Mouse (Mus musculus): ENCODE results near the gene Gramd1a. TPM values are rescaled to one million over a fixed set of nuclear protein-coding genes. Genes with fewer than 3 reads are reported as not detected.
A peak's percentile ranks its signal among the peaks of the same experiment; 100 is the strongest.

The Gramd1a gene
- total and polyA plus RNA-seq, 2 experiments, result 5.1 to 33.0 TPM

DNA sequence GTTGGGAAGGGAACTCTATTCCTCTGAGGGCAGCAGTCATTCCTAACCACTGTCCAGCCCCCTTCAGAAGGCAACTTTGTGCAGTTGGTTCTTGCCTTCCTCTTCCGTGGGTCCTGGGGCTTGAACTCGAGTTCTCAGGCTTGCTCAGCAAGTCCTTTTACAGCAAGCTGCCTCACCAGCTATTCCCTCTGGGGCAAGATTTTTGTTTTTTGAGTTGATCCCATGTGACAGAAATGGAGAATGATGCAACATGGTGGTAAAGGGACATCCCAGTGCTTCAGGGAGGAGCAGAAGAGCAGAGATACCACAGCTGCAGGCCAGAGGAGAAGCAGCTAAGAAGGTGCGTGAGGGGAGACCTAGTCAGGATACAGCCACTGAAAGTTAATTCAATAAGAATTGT is 19.4 kb upstream of the Gramd1a start:
- Histone ChIP-seq H3K79me2 (ENCODE audit: control insufficient read depth, insufficient read depth, low read length) (no peaks in the 10 kb centered on the region), H3K4me1 (ENCODE audit: control insufficient read depth, insufficient read depth, low read length) (no peaks in the 10 kb centered on the region), H3K27me3 (ENCODE audit: control insufficient read depth, insufficient read depth, low read length) (no peaks in the 10 kb centered on the region), H3K4me3 (ENCODE audit: insufficient read depth, low read depth, low read length) (no peak overlapping the region), H3K27ac (replicated peaks; ENCODE audit: insufficient read depth, low read depth, low read length) (no peak overlapping the region), H3K36me3 (ENCODE audit: control insufficient read depth, insufficient read depth, low read length) (no peaks in the 10 kb centered on the region), H3K9ac (ENCODE audit: low read depth, low read length) (no peak overlapping the region)
- WGBS, result 87% methylated on average over 3 of the region's 3 CpGs
- no peak for TF ChIP-seq POLR2A (IDR thresholded peaks at IDR 0.05; ENCODE audit: extremely low read depth, insufficient read depth, low read length)
- no peak for TF ChIP-seq CTCF (IDR thresholded peaks at IDR 0.05; ENCODE audit: low read depth, low read length)
- no peak for DNase-seq (ENCODE audit: extremely low read depth, low read depth, low spot score)

DNA sequence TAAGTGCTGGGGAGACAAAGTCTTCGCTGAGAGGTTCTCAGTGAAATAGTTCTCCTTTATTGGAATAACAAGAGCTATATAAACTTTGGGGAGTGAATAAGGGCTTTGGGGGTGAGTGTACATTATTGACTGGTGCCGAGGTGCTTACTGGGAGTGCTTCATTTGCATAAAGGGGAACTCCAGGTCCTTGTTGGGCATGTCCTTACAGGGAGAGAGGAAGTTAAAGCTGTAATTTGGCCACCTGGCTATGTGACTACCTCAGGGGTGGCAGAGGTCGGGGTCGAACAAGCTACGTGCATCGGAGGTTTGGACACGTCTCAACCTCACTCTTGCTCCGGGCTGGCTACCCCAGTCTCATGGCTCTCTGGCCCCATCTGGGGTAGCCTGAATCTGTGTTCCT is 18.8 kb upstream of the Gramd1a start:
- Histone ChIP-seq H3K27ac (replicated peaks; ENCODE audit: insufficient read depth, low read depth, low read length) (no peak overlapping the region), H3K36me3 (ENCODE audit: control insufficient read depth, insufficient read depth, low read length) (no peaks in the 10 kb centered on the region), H3K4me3 (ENCODE audit: insufficient read depth, low read depth, low read length) (no peak overlapping the region), H3K9ac (ENCODE audit: low read depth, low read length) (no peak overlapping the region), H3K4me1 (ENCODE audit: control insufficient read depth, insufficient read depth, low read length) (no peaks in the 10 kb centered on the region), H3K79me2 (ENCODE audit: control insufficient read depth, insufficient read depth, low read length) (no peaks in the 10 kb centered on the region), H3K27me3 (ENCODE audit: control insufficient read depth, insufficient read depth, low read length) (no peaks in the 10 kb centered on the region)
- WGBS, result 67% methylated on average over 8 of the region's 8 CpGs
- TF ChIP-seq POLR2A (IDR thresholded peaks at IDR 0.05; ENCODE audit: extremely low read depth, insufficient read depth, low read length), result no peak
- no peak for TF ChIP-seq CTCF (IDR thresholded peaks at IDR 0.05; ENCODE audit: low read depth, low read length)
- no peak for DNase-seq (ENCODE audit: extremely low read depth, low read depth, low spot score)

DNA sequence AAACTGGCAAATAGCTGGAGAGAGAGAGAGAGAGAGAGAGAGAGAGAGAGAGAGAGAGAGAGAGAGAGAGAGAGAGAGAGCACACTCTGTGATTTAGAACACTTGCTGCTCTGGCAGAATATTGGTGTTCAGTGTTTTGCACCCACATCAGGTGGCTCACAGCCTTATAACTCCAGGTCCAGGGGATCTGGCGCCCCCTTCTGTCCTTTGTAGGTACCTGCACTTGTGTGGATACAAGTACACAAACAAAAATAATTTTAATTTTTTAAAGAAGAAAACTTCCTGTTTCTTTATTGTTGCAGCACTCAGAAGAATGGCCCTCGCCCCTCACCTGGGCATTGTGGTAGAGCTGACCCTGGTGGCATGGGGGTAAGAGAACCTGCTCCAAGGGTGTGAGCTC is 16.5 kb upstream of the Gramd1a start:
- Histone ChIP-seq H3K4me3 (ENCODE audit: insufficient read depth, low read depth, low read length) (no peak overlapping the region), H3K79me2 (ENCODE audit: control insufficient read depth, insufficient read depth, low read length) (no peaks in the 10 kb centered on the region), H3K27me3 (ENCODE audit: control insufficient read depth, insufficient read depth, low read length) (no peaks in the 10 kb centered on the region), H3K4me1 (ENCODE audit: control insufficient read depth, insufficient read depth, low read length) (no peaks in the 10 kb centered on the region), H3K9ac (ENCODE audit: low read depth, low read length) (no peak overlapping the region), H3K36me3 (ENCODE audit: control insufficient read depth, insufficient read depth, low read length) (no peaks in the 10 kb centered on the region), H3K27ac (replicated peaks; ENCODE audit: insufficient read depth, low read depth, low read length) (no peak overlapping the region)
- DNase-seq (ENCODE audit: extremely low read depth, low read depth, low spot score), result peak; percentile 34
- WGBS, result 19% methylated on average over 2 of the region's 2 CpGs
- TF ChIP-seq POLR2A (IDR thresholded peaks at IDR 0.05; ENCODE audit: extremely low read depth, insufficient read depth, low read length) (no peak), CTCF (IDR thresholded peaks at IDR 0.05; ENCODE audit: low read depth, low read length) (peak; percentile 72)

DNA sequence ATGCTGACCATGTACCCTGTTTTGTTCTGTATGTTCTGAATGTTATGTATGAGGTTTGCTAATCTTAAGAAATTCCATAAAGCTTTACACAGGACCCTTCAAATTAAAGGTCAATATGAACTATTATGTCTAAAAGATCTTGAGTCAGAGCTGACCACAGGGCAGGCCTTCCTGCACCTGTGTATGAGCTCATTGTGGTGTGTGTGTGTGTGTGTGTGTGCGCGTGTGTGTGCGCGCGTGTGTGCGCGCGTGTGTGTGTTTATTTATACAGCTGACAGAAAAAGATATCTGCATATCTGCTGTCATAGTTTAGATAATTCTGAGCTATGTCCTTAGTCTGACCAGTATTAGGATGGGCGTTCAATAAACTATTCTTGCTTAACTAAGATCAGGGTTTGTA is 14.8 kb upstream of the Gramd1a start:
- Histone ChIP-seq H3K79me2 (ENCODE audit: control insufficient read depth, insufficient read depth, low read length) (no peaks in the 10 kb centered on the region), H3K4me3 (ENCODE audit: insufficient read depth, low read depth, low read length) (no peak overlapping the region), H3K36me3 (ENCODE audit: control insufficient read depth, insufficient read depth, low read length) (no peaks in the 10 kb centered on the region), H3K4me1 (ENCODE audit: control insufficient read depth, insufficient read depth, low read length) (no peaks in the 10 kb centered on the region), H3K27ac (replicated peaks; ENCODE audit: insufficient read depth, low read depth, low read length) (no peak overlapping the region), H3K9ac (ENCODE audit: low read depth, low read length) (no peak overlapping the region), H3K27me3 (ENCODE audit: control insufficient read depth, insufficient read depth, low read length) (no peaks in the 10 kb centered on the region)
- TF ChIP-seq POLR2A (IDR thresholded peaks at IDR 0.05; ENCODE audit: extremely low read depth, insufficient read depth, low read length) (no peak), CTCF (IDR thresholded peaks at IDR 0.05; ENCODE audit: low read depth, low read length) (no peak)
- no peak for DNase-seq (ENCODE audit: extremely low read depth, low read depth, low spot score)
- 92% methylated on average over 9 of the region's 9 CpGs for WGBS

DNA sequence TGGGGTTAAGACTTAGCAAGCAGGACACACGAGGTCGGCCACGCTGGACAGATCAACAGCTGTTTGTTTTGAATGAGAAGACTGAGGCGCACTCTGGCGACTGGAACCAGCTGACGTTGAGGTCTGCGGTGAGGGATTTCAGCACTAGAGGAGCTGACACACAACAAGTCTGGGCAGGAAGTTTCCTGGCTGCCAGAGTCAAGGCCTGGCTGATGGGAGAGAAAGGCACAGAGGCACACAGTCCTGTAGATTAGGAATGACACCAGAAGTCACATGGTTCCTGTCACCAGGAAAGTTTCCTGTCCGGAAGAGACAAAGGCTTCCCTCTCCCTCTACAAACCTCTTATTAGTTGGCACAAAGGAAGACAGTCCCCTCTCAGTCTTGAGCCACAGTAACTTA is 12.7 kb upstream of the Gramd1a start:
- Histone ChIP-seq H3K27me3 (ENCODE audit: control insufficient read depth, insufficient read depth, low read length) (no peaks in the 10 kb centered on the region), H3K4me3 (ENCODE audit: insufficient read depth, low read depth, low read length) (no peak overlapping the region), H3K4me1 (ENCODE audit: control insufficient read depth, insufficient read depth, low read length) (no peaks in the 10 kb centered on the region), H3K79me2 (ENCODE audit: control insufficient read depth, insufficient read depth, low read length) (no peaks in the 10 kb centered on the region), H3K27ac (replicated peaks; ENCODE audit: insufficient read depth, low read depth, low read length) (peak overlapping the region; percentile 26; the same call in 1 of the 2 replicates), H3K36me3 (ENCODE audit: control insufficient read depth, insufficient read depth, low read length) (no peaks in the 10 kb centered on the region), H3K9ac (ENCODE audit: low read depth, low read length) (no peak overlapping the region)
- TF ChIP-seq CTCF (IDR thresholded peaks at IDR 0.05; ENCODE audit: low read depth, low read length) (peak; percentile 31; the same call in 1 of the 2 replicates), POLR2A (IDR thresholded peaks at IDR 0.05; ENCODE audit: extremely low read depth, insufficient read depth, low read length) (no peak)
- no peak for DNase-seq (ENCODE audit: extremely low read depth, low read depth, low spot score)
- WGBS, result 40% methylated on average over 8 of the region's 8 CpGs

DNA sequence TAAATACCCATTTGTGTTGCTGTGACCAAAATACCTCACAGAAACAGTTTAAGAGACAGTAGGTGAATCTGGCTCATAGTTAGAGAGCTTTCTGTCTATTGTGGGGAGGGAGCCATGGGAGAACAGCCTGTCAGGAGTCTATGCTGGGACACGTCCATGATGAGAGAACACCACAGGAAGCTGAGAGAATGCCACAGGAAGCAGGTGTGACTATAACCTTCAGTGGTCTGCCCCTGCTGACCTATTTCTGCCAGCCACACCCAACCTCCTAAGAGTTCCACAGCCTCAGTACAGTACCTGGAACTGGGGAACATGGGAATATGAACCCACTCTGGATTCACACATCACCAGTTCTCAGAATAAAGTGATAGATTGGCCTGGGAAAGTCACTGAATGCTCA is 9.1 kb upstream of the Gramd1a start:
- Histone ChIP-seq H3K4me3 (ENCODE audit: insufficient read depth, low read depth, low read length) (no peak overlapping the region), H3K27me3 (ENCODE audit: control insufficient read depth, insufficient read depth, low read length) (no peaks in the 10 kb centered on the region), H3K9ac (ENCODE audit: low read depth, low read length) (no peak overlapping the region), H3K36me3 (ENCODE audit: control insufficient read depth, insufficient read depth, low read length) (no peaks in the 10 kb centered on the region), H3K79me2 (ENCODE audit: control insufficient read depth, insufficient read depth, low read length) (no peaks in the 10 kb centered on the region), H3K27ac (replicated peaks; ENCODE audit: insufficient read depth, low read depth, low read length) (no peak overlapping the region), H3K4me1 (ENCODE audit: control insufficient read depth, insufficient read depth, low read length) (no peaks in the 10 kb centered on the region)
- DNase-seq (ENCODE audit: extremely low read depth, low read depth, low spot score), result no peak
- TF ChIP-seq CTCF (IDR thresholded peaks at IDR 0.05; ENCODE audit: low read depth, low read length), result no peak
- TF ChIP-seq POLR2A (IDR thresholded peaks at IDR 0.05; ENCODE audit: extremely low read depth, insufficient read depth, low read length), result no peak
- 78% methylated on average over 1 of the region's 1 CpGs for WGBS
